Mouse (Mus musculus) left cerebral cortex, postnatal 10 days (tissue): Measurements from ENCODE around the gene Pex7. TPM values are rescaled to one million over a fixed set of nuclear protein-coding genes. Genes with fewer than 3 reads are reported as not detected.

ENCODE experiments used
- DNase-seq, 2 experiments: peaks; one replicate each; pipeline ENCODE4 v3.0.0; 2021 to 2022; ENCODE audit warnings: low spot score in 2 of 2, mixed read lengths in 1 of 2; ENCODE audit errors: extremely low spot score in 1 of 2
- intact Hi-C: fragments of 180-260 bp; cut with DNase I; formaldehyde crosslinking; loops from one replicate; pipeline ENCODE4 v1.15.1; 2025
- total RNA-seq, 2 experiments: library from RNA; stranded (reverse); gene quantifications; 2 replicates each; pipeline ENCODE4 v1.2.3; 2021

Gene Pex7
- total RNA-seq, result 10 to 100 TPM; 23.3 to 26.6 TPM

DNA sequence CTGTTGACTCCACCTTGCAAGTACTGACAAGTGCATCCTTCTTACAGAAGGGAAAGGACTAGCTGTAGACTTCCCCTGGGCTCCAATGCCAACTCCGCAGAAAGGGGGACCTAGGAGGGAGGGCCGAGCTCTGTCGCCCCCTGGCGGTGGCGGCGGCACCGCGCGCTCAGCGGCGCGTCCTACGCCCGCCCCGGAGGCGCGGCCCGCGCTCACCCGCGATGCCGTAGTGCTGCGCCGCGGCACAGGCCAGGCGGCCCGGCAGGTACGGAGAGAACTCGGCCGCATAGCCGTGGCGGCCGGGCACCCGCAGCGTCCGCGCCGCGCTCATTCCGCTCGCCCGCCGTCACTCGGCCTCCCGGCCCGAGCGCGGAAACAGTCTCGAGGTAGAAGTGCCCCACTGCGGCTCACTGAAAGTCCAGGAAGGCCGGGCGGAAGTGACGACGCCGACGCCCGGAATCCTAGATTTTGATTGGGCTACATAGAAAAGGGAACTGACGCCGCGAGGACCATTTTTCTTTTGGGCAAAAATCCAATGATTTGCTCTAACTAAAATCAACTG, at the start of gene Pex7:
Gene Pex7 (minus strand): TSS at position 444 of the 559 bp plus-strand sequence.
- DNase-seq, result peak; percentile 92 to 94
- intact Hi-C loops, result loop anchor here (5.0 kb wide), 1 partner anchor 215 kb away; no protein-coding TSS in a partner anchor

DNA sequence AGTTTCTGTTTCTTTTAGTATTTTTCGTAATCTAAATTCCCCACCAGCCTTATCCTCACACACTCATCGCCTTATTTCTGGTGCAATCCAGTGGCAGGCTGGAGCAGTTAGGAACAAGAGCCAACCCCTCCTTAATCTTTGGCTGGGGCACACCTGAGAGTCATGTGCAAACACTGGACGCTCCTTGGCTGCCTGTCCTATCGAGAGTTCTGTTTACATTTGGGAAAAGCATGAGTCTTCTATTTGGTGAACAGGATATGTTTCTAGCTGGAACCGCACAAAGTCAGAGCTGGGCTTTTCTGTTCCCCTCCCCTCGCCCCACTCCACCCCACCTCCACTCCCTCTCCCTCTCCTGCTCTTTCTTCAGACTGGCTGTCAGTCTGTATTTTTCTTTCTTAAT, 49.3 kb upstream of the Pex7 start:
- no peak for DNase-seq
- intact Hi-C loops, result no loop called here

DNA sequence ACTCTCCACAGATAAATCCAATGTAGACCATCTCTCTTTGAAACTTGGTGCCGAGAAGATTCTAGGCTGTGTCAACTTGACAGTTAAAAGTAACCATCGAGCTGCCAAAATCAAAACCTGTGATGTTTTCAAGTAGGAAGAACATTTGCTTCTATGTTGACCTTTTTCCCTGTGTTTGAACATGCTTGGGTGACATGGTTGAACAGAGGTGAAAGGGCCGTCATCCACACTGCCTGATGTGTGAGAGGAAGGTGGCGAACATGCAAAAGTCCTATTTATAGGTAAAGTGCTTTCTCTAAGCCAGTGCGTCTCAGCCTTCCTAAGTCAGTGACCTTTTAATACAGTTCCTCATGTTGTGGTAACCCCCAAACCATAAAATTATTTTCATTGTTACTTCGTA, 48.3 kb upstream of the Pex7 start:
- intact Hi-C loops, result no loop called here
- DNase-seq, result no peak

DNA sequence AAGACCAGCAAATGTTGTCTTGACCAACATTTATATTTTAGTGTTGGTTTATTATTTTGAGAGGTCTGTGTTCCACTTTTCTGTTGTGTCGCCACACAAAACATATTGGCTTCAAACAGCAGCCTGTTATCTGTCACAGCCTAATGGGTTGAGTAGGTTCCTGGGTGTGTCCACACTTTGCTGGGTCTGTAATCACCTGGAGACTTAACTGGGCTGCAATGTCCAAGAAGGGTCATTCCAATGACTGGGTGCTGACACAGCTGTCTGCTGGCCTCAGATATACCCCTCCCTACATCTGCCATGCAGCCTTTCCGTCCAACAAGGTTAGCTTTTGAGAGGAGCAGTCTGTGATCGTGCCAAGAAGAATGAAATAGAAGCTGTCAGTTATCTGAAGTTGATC, 47.1 kb upstream of the Pex7 start:
- no peak for DNase-seq
- intact Hi-C loops, result no loop called here

DNA sequence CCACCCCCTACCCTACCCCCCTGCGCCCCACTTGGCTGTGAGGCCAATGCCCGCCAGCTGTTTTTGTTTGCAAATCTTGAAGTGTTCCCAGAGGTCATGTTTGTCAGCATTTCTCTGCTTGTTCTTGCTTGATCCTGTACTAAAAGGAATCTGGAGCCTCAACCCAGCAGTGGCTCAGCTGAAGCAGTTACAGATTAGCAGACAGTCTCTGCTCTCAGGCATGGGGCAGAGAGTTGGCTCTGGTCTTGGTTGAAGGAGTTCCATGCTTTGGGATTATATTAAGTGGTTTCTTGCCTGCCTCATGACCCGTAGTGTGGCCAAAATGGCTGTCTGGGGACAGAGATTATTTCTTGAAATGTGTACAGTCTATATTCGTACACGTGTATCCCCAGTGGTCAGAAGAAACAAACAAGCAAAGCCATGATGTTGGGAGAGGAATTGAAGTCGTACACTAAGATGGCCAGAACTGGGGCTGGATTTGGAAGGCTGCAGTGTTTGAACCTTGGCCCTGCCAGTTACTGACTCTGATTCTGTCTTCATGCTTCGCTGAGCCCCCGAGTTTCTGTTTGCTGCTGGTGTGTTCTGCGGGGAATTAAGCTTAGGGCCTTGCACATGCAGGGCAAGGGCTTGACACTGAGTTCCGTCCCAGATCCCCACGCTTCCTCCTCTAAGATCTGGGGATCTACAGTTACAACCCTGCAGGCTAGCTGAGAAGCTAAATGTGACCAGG, 45.7 kb upstream of the Pex7 start:
- no peak for DNase-seq
- intact Hi-C loops, result no loop called here

DNA sequence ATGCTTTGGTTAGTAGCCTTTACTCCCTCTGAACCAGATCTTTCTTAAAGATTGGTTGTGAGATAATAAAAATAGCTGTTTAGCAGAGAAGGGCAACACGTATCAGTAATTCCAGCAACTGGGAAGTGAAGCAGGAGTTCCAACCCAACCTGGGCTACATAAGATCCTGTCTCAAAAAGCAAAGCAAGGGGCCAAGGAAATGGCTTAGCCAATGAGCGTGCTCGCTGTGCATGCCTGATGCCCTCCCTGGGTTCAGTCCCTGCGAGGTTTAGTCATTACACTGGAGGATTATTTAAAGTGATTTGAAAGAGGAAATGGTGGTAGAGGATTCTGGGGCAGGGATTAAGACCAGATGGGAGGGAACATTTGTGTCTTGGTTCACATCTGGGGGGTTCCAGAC, 41.6 kb upstream of the Pex7 start:
- intact Hi-C loops, result no loop called here

DNA sequence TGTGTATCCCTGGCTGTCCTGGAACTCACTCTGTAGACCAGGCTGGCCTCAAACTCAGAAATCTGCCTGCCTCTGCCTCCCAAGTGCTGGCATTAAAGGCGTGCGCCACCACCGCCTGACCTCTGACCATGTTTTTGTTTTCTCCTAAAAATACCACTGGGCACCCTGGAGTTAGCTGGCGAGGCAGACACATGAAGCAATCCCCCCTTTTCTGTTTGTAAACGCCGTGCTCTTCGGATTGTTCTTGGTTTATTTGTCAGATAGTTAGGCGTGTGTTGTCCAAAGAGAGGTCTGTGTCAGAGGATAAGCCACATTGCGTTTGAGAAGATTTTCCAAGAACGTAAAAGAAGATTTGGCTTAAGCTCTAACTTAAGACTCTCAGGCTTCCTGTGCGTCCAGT, 40.9 kb upstream of the Pex7 start:
- DNase-seq, result no peak
- intact Hi-C loops, result no loop called here

More for the DNA sequence above, 41.6 kb upstream of the Pex7 start:
- no peak for DNase-seq

DNA sequence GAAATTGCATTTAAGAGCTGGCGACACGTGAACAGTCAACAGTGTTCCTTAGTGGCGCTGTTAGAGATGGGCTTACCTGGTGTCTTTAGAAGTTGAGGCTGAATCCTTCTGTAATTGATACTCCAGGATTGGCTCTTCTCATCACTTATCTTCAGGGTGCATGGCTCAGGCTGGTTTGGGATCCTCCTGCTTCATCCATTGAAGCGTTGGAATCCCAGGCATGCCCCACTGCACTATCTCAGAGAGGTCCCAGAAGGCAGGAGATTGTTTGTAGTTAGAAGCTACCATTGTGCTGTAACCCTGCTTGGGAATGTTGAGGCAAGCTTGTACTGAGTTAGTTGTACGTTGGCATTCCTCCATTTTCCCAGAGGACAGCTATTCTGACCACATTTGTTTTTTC, 40.4 kb upstream of the Pex7 start:
- intact Hi-C loops, result no loop called here
- no peak for DNase-seq

DNA sequence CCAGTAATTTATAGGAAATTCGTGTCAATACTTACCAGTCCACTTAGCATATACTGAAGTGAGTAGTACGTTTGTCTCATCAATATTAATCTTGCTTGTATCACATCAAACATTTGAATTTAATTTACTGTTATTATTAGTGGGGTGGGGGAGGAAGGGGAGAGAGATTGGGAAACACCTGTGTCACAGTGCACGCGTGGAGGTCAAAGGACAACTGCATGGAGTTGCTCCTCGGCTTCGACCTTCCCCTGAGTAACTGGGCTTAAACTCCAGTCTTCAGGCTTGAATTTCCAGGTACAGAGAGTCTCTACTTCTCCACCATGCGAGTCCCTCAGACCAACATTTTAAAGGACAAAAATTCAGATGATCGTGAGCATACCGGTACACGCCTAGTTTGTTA, 40.0 kb upstream of the Pex7 start:
- no peak for DNase-seq
- intact Hi-C loops, result no loop called here

DNA sequence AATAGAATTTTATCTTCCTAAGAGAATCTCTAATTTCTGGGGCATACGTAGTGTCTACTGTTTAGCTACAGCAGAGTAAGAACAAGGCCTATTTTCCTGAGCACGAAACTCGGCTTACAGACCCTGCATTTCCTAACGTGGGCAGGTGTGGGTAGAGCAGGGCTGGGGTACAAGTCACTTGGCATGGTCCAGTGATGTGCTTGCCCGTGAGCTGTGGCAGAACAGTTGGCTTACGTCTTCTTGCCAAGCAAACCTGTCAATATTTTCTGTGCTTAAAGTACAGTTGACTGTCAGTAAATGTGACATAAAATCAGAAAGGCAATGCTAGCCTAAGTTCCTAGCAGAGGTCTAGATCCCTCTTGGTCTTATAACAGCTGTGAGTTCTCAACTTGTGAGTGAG, 39.2 kb upstream of the Pex7 start:
- intact Hi-C loops, result no loop called here
- no peak for DNase-seq

DNA sequence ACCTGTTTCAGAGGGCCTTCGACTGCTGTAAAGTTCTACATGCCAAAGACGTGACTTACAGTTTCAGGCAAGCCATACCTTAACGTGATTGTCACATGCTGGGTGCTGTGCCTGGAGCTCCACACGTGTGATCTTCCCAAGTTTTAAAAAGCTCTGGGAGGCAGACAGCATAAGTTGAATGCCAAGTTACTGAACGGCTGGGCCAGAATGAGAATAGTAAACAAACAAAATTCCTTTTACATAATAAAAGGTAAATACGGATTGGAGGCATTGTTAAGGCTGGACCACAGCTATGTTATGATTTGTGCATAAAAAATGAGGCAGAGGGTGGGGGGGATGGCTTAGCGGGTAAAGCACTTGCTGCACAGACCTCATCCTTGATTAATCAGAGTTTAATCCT, 38.2 kb upstream of the Pex7 start:
- intact Hi-C loops, result no loop called here
- no peak for DNase-seq

DNA sequence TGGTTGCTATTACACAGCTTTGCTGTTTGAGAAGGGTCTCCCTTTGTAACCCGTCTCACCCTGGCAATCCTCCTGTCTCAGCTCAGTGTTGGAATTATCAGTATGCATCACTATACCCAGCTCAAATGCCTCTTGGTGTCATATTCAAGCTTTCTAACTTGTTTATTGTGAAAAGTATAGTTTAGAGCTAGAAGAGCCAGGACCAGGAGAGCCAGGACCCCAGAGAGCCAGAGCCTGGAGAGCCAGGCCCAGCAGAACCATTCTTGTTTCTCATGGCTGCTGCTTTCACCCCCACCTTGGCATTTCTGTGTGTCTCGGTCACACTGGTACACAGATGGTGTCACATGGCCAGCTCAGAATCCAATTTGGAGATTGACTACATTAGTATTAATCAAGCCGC, 35.1 kb upstream of the Pex7 start:
- intact Hi-C loops, result no loop called here
- no peak for DNase-seq

DNA sequence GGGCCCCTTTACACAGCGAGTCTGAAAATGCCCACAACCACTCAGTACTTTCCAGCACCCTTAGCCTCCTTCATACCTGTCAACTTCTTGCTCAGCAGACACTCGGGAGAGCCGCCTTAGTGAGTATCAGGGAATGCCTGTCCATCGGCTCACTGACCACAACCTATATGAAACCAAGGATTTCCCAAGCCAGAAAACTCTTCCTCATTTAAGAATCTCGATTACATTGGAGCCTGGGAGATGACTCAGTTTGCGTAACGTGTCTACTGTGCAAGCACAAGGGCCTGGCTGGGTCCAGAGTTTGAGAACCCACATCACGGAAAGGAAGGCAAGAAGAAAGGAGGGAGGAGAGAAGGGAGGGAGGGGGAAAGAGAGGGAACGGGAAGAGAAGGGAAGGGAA, 34.4 kb upstream of the Pex7 start:
- intact Hi-C loops, result no loop called here
- no peak for DNase-seq

DNA sequence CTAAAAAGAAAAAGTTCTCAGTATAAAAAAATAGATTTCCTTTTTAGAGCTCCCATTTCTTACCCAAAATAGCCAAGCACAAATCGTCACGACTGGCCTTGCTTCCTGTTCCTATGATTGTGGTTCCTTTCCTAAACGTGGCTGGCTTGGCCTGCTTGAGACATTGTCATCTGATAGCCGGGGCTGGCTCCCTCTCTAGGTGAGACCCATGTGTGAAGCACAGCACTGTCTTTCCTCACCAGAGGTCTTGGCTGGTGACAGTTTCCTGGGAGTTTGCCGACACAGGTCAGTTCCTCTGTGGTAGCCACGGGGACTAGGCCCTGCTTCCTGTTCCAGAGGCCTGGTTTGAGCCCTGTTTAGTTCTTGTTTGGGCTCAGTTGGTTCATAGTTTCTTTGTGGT, 33.6 kb upstream of the Pex7 start:
- peak; percentile 15 to 43 for DNase-seq
- intact Hi-C loops, result no loop called here

DNA sequence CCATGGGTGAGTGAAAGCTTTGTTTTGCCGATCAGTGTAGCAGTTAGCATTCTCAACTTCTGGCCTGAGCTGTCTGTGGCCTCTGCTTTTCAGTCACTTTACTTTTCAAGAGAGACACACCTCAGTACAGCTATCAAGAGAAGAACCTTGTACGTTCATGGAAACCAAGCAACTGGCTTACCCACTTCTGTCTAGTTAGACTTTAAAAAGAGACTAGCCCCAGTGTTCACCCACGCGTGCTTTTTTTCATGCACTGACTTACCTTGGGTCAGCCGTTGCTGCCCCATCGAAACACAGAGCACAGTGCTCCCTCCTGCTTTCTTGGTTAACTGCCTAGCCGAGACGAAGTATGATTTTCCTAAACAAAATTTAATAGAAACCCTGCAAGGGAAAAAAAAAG, 33.1 kb upstream of the Pex7 start:
- intact Hi-C loops, result no loop called here
- no peak for DNase-seq

DNA sequence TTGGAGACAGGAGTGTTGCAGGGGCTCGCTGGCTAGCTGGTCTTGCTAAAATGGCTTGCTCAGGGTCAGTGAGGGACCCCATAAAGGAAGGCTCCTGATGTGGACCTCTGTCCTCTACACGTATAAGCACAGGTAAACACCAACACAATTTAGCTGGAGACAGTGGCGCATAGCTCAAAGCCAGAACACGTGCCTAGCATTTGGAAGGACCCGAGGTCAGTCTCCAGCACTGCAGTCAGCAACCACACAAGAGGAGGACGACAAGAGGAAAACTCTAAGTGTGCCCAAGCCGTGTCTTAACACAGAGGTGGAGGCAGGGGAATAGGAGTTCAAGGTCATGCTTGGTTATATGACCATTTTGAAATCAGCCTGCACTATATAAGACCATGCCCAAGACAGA, 32.6 kb upstream of the Pex7 start:
- no peak for DNase-seq
- intact Hi-C loops, result no loop called here

DNA sequence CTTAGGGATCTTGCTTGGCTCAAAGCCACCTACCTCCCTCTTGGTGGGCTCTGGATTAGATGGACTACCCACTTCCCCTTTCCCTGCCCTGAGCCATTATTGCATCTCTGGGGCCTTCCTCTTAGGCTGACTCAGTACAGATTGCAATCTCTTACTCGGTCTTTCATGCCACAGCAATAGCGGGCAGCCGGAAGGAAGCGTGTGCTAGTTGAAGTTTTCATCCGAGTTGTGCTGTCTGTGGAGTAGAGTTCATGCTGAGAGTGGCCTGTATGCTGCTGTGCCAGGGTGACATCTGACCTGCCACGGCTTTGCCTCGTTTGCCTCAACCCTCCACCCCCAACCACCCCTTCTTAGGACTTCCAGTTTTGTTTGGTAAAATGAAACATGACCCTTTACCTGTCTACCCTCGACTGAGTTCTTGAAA, 31.8 kb upstream of the Pex7 start:
- intact Hi-C loops, result no loop called here
- DNase-seq, result no peak

DNA sequence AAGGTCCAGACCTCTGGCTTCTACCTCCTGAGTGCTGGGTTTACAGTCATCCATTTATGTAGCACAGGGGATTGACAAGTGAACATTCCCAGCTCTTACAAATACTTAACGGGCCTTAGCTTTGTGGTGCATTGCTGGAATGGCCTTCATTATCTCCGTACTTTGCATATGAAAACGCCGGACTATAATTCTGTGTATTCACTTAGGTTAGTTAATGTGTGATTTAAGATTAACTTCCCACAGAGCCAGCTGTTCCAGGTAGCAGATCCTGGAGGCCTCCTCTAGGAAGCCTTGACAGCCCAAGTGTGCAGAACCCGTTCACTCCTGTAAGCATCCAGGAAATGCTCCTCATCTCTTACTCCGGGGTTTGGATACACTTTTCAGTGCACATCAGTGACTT, 31.2 kb upstream of the Pex7 start:
- intact Hi-C loops, result no loop called here
- DNase-seq, result no peak

DNA sequence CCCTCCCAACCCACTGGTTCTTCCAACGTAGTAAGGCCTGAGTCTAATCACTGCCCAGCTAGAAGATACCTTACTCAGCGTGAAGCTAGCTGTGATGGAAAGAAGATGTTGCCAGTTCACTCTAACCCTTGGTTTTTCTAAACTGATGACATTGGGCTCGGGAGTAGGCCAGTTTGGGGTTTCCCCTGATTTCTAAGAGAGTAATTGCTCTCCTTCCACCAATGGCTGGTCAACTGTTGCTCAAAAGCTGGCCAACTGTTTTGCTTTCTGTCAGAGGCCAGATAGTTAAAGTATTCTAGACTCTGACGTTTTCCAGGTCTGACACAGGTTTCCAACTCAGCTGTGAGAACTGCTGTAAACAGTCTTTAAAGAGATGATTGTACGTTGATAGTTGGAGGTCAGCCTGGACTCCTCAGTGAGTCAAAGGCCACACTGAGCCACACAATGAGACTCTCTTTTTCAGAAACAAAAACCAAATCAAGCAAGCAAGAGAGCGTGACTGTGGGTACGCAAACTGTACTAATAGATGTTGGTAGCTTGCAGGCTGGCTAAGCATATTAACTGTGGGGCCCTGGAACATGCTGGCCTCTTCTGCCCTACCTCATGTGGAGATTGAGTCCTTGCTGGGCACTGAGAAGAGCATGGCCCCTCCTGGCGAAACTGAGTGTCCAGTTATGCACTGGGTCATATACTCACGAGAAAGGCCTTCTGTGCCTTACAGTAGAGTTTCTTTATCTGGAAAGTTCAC, 29.6 kb upstream of the Pex7 start:
- DNase-seq, result no peak
- intact Hi-C loops, result no loop called here

DNA sequence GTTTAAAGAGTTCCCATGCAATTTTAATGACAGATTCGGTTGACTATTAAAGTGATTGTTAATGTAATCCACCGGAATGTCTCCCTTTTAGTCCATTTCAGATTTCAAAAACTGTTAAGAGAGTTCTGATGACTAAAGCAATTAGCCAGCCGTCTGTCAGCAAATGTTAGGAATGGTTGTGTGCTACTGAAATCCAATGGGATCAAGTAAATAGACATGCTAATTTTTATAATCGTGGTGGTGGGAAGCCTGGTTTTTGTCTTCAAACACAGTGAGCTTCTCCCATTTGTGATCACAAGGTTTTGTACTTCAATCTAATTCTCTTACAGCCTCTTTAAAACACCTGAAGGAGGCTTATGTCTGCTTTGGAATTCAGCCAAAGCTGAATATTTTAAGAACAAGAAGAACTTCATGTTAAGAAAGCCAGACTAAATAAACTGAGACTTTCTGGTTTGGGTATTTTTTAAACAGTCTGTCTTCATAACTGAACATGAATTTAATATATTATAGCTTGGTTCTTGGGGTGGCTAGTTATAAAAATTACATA, 28.4 kb upstream of the Pex7 start:
- intact Hi-C loops, result no loop called here
- no peak for DNase-seq
